Comparison of ENCODE assay signal across 21 mouse cellular contexts in genomic region chr8:70562802-70563201, GRCm38 (mm10). TPM values are rescaled to one million over a fixed set of nuclear protein-coding genes. Genes with fewer than 3 reads are reported as not detected.
A peak's percentile ranks its signal among the peaks of the same experiment; 100 is the strongest.
DNase-seq lines count a peak whose midpoint lies in the region; ATAC-seq and TF ChIP-seq lines count a peak whose summit lies in the region.
"Had no signal": no experiment of that assay in that cellular context is flagged by ENCODE, and none has a peak within 500 bp of the region (broad histone marks: within the 10 kb centered on the region; RNA-seq: fewer than 3 reads in every experiment).

No protein-coding gene starts in this region.

- H3K4me2 ChIP-seq in liver, embryonic 11.5 days, result no peak overlapping the region
- no peak overlapping the region for H3K4me2 ChIP-seq in liver, embryonic 12.5 days
- H3K4me2 ChIP-seq in lung, postnatal 0 days (replicated peaks; ENCODE audit: low read depth, low read length), result no peak overlapping the region
- H3K4me2 ChIP-seq in forebrain, embryonic 13.5 days, result no peak overlapping the region
- H3K4me2 ChIP-seq: intestine, embryonic 15.5 days; liver, embryonic 15.5 days; midbrain, embryonic 13.5 days had no signal

- no peak for TF ChIP-seq CTCF in lung, postnatal 0 days (IDR thresholded peaks at IDR 0.05)

- peak; percentile 97 for DNase-seq in heart, adult 11 months
- DNase-seq in heart, postnatal 4 days, result no peak
- no peak for DNase-seq in liver, embryonic 11.5 days (ENCODE audit: low spot score)
- peak; percentile 83 for DNase-seq in lung, postnatal 0 days (ENCODE audit: low spot score)
- peak; percentile 58 for DNase-seq in testis, postnatal 10 days (ENCODE audit: low spot score)
- no peak for DNase-seq in right cerebral cortex, postnatal 10 days (ENCODE audit: low spot score in 2 of 2)
- DNase-seq: adrenal gland, adult 8-10 months; B cell, adult 2 months; cerebellum, adult 9-11 months; embryo, embryonic 11 days; left cerebral cortex, postnatal 4 days; right cerebral cortex, adult 18-20 months; thymus, adult 2 months had no signal

- H3K9ac ChIP-seq in liver, embryonic 11.5 days (ENCODE audit: low read depth, low read length), result no peak overlapping the region
- H3K9ac ChIP-seq in liver, embryonic 12.5 days, result no peak overlapping the region; the same call in 1 of the 2 replicates
- H3K9ac ChIP-seq in lung, postnatal 0 days (replicated peaks; ENCODE audit: low read depth), result no peak overlapping the region
- no peak overlapping the region for H3K9ac ChIP-seq in forebrain, embryonic 13.5 days
- H3K9ac ChIP-seq: intestine, embryonic 15.5 days; midbrain, embryonic 13.5 days had no signal

- no peak overlapping the region for H3K27ac ChIP-seq in liver, embryonic 11.5 days (ENCODE audit: low read depth, low read length)
- H3K27ac ChIP-seq in liver, embryonic 12.5 days, result no peak overlapping the region
- no peak overlapping the region for H3K27ac ChIP-seq in lung, postnatal 0 days (ENCODE audit: low read length)
- H3K27ac ChIP-seq in forebrain, embryonic 13.5 days, result no peak overlapping the region
- H3K27ac ChIP-seq: intestine, embryonic 15.5 days; kidney, postnatal 0 days; liver, embryonic 15.5 days; midbrain, embryonic 13.5 days had no signal

- 0 out of 2 replicates have a peak, but pooled peaks have one; percentile 23 for ATAC-seq in liver, embryonic 11.5 days (replicated peaks; ENCODE audit: low FRiP score)
- ATAC-seq in liver, embryonic 12.5 days, result no peak
- peak; percentile 71 for ATAC-seq in lung, postnatal 0 days
- no peak for ATAC-seq in forebrain, embryonic 13.5 days
- ATAC-seq: forebrain, embryonic 14.5 days; intestine, embryonic 15.5 days; midbrain, embryonic 13.5 days had no signal

- TF ChIP-seq EP300 in lung, postnatal 0 days (IDR thresholded peaks at IDR 0.05), result peak; percentile 61

- H3K36me3 ChIP-seq in liver, embryonic 11.5 days (ENCODE audit: control insufficient read depth, insufficient read depth, low read length), result no peaks in the 10 kb centered on the region
- H3K36me3 ChIP-seq in liver, embryonic 12.5 days, result 0 out of 2 replicates have a peak, but pooled peaks cover 6% of the 10 kb centered on the region
- H3K36me3 ChIP-seq in lung, postnatal 0 days (ENCODE audit: insufficient read depth, low read length), result no peaks in the 10 kb centered on the region
- no peaks in the 10 kb centered on the region for H3K36me3 ChIP-seq in forebrain, embryonic 13.5 days (ENCODE audit: poor library complexity, severe bottlenecking)
- H3K36me3 ChIP-seq: intestine, embryonic 15.5 days had no signal

- H3K4me1 ChIP-seq in liver, embryonic 11.5 days (replicated peaks; ENCODE audit: control insufficient read depth, insufficient read depth, low read length), result peaks cover 66% of the 10 kb centered on the region
- peaks cover 83% of the 10 kb centered on the region for H3K4me1 ChIP-seq in liver, embryonic 12.5 days
- peaks cover 51% of the 10 kb centered on the region for H3K4me1 ChIP-seq in lung, postnatal 0 days (ENCODE audit: insufficient read depth, low read depth, low read length)
- peaks cover 13% of the 10 kb centered on the region for H3K4me1 ChIP-seq in forebrain, embryonic 13.5 days

- H3K27me3 ChIP-seq in liver, embryonic 11.5 days (replicated peaks; ENCODE audit: control insufficient read depth, insufficient read depth, low read length), result no peaks in the 10 kb centered on the region
- H3K27me3 ChIP-seq in liver, embryonic 12.5 days (replicated peaks), result no peaks in the 10 kb centered on the region
- no peaks in the 10 kb centered on the region for H3K27me3 ChIP-seq in lung, postnatal 0 days (replicated peaks; ENCODE audit: insufficient read depth, low read length)
- no peaks in the 10 kb centered on the region for H3K27me3 ChIP-seq in forebrain, embryonic 13.5 days
- H3K27me3 ChIP-seq: intestine, embryonic 15.5 days; liver, embryonic 15.5 days; midbrain, embryonic 13.5 days had no signal

- 54% methylated on average over 3 of the region's 3 CpGs for WGBS in liver, embryonic 11.5 days
- WGBS in liver, embryonic 12.5 days (ENCODE audit: insufficient replicate concordance), result 60% methylated on average over 3 of the region's 3 CpGs
- 63% methylated on average over 3 of the region's 3 CpGs for WGBS in lung, postnatal 0 days
- WGBS in forebrain, embryonic 13.5 days, result 90% methylated on average over 3 of the region's 3 CpGs

- no peak overlapping the region for H3K4me3 ChIP-seq in liver, embryonic 11.5 days (ENCODE audit: low read depth, low read length)
- H3K4me3 ChIP-seq in liver, embryonic 12.5 days, result no peak overlapping the region
- no peak overlapping the region for H3K4me3 ChIP-seq in lung, postnatal 0 days (ENCODE audit: low read depth, low read length)
- H3K4me3 ChIP-seq in forebrain, embryonic 13.5 days, result no peak overlapping the region
- H3K4me3 ChIP-seq: intestine, embryonic 15.5 days; liver, embryonic 15.5 days; midbrain, embryonic 13.5 days; myocyte had no signal

- H3K9me3 ChIP-seq in liver, embryonic 11.5 days (ENCODE audit: control insufficient read depth, low read length), result no peaks in the 10 kb centered on the region
- no peaks in the 10 kb centered on the region for H3K9me3 ChIP-seq in liver, embryonic 12.5 days (replicated peaks)
- no peaks in the 10 kb centered on the region for H3K9me3 ChIP-seq in lung, postnatal 0 days (ENCODE audit: low read length)
- no peaks in the 10 kb centered on the region for H3K9me3 ChIP-seq in forebrain, embryonic 13.5 days (replicated peaks)
- H3K9me3 ChIP-seq: intestine, embryonic 15.5 days; liver, embryonic 15.5 days; midbrain, embryonic 13.5 days had no signal

RNA-seq across cellular contexts. Expression of gene Ell, which starts 23.5 kb away (rescaled TPM):
- 10 to 100 TPM; 16.7 to 17.6 TPM for total RNA-seq in heart, postnatal 4 days (2021)
- polyA plus RNA-seq in liver, embryonic 11.5 days (2014; fragmentation: Nextera tagmentation; extraction: Ambion mirVana), result 20.3 and 20.7 TPM in 2 replicates
- polyA plus RNA-seq in liver, embryonic 12.5 days (2016; fragmentation: Nextera tagmentation; extraction: Ambion mirVana), result 13.1 TPM in 2 replicates
- polyA plus RNA-seq in lung, postnatal 0 days (2015; fragmentation: Nextera tagmentation; extraction: Ambion mirVana), result 11.8 and 13.0 TPM in 2 replicates
- 16.5 and 16.6 TPM in 2 replicates for polyA plus RNA-seq in forebrain, embryonic 13.5 days (2015; fragmentation: Nextera tagmentation; extraction: Ambion mirVana)

RNA-seq across cellular contexts. Expression of gene Isyna1, which starts 31.4 kb away (rescaled TPM):
- total RNA-seq in heart, postnatal 4 days (2021), result 10 to 100 TPM; 38.9 to 41.6 TPM
- polyA plus RNA-seq in liver, embryonic 11.5 days (2014; fragmentation: Nextera tagmentation; extraction: Ambion mirVana), result 177 and 188 TPM in 2 replicates
- 114 and 115 TPM in 2 replicates for polyA plus RNA-seq in liver, embryonic 12.5 days (2016; fragmentation: Nextera tagmentation; extraction: Ambion mirVana)
- 49.1 and 57.8 TPM in 2 replicates for polyA plus RNA-seq in lung, postnatal 0 days (2015; fragmentation: Nextera tagmentation; extraction: Ambion mirVana)
- 87.1 and 105 TPM in 2 replicates for polyA plus RNA-seq in forebrain, embryonic 13.5 days (2015; fragmentation: Nextera tagmentation; extraction: Ambion mirVana)

RNA-seq across cellular contexts. Expression of gene Kxd1, which starts 35.0 kb away (rescaled TPM):
- total RNA-seq in heart, postnatal 4 days (2021), result 10 to 100 TPM; 67.5 to 76.9 TPM
- 68.8 and 75.2 TPM in 2 replicates for polyA plus RNA-seq in liver, embryonic 11.5 days (2014; fragmentation: Nextera tagmentation; extraction: Ambion mirVana)
- polyA plus RNA-seq in liver, embryonic 12.5 days (2016; fragmentation: Nextera tagmentation; extraction: Ambion mirVana), result 44.7 and 45.0 TPM in 2 replicates
- polyA plus RNA-seq in lung, postnatal 0 days (2015; fragmentation: Nextera tagmentation; extraction: Ambion mirVana), result 56.1 and 62.4 TPM in 2 replicates
- 52.5 and 53.6 TPM in 2 replicates for polyA plus RNA-seq in forebrain, embryonic 13.5 days (2015; fragmentation: Nextera tagmentation; extraction: Ambion mirVana)

RNA-seq across cellular contexts. Expression of gene Fkbp8, which starts 35.3 kb away (rescaled TPM):
- total RNA-seq in heart, postnatal 4 days (2021), result 100 to 1,000 TPM; 204 to 207 TPM
- 261 and 285 TPM in 2 replicates for polyA plus RNA-seq in liver, embryonic 11.5 days (2014; fragmentation: Nextera tagmentation; extraction: Ambion mirVana)
- 223 and 224 TPM in 2 replicates for polyA plus RNA-seq in liver, embryonic 12.5 days (2016; fragmentation: Nextera tagmentation; extraction: Ambion mirVana)
- 222 and 228 TPM in 2 replicates for polyA plus RNA-seq in lung, postnatal 0 days (2015; fragmentation: Nextera tagmentation; extraction: Ambion mirVana)
- polyA plus RNA-seq in forebrain, embryonic 13.5 days (2015; fragmentation: Nextera tagmentation; extraction: Ambion mirVana), result 357 and 385 TPM in 2 replicates

RNA-seq across cellular contexts. Expression of gene Ssbp4, which starts 45.9 kb away (rescaled TPM):
- total RNA-seq in heart, postnatal 4 days (2021), result 10 to 100 TPM; 73.8 to 78.5 TPM
- polyA plus RNA-seq in liver, embryonic 11.5 days (2014; fragmentation: Nextera tagmentation; extraction: Ambion mirVana), result 144 and 173 TPM in 2 replicates
- 96.4 and 98.0 TPM in 2 replicates for polyA plus RNA-seq in liver, embryonic 12.5 days (2016; fragmentation: Nextera tagmentation; extraction: Ambion mirVana)
- polyA plus RNA-seq in lung, postnatal 0 days (2015; fragmentation: Nextera tagmentation; extraction: Ambion mirVana), result 117 and 125 TPM in 2 replicates
- 81.9 and 101 TPM in 2 replicates for polyA plus RNA-seq in forebrain, embryonic 13.5 days (2015; fragmentation: Nextera tagmentation; extraction: Ambion mirVana)

Comparison
In these comparisons a context has a peak if more than half of its experiments do, and no peak if none do; other contexts are left out.
1. DNase-seq: peak in heart, adult 11 months (single experiment), lung, postnatal 0 days (single experiment) and testis, postnatal 10 days (single experiment); none in heart, postnatal 4 days (single experiment), liver, embryonic 11.5 days (single experiment) and right cerebral cortex, postnatal 10 days (0 of 2).
2. ATAC-seq: peak in liver, embryonic 11.5 days (single experiment) and lung, postnatal 0 days (single experiment); none in liver, embryonic 12.5 days (single experiment) and forebrain, embryonic 13.5 days (single experiment).